Mouse (Mus musculus) left cerebral cortex, adult 2 months (tissue): ENCODE data around the gene Asb16. TPM values are rescaled to one million over a fixed set of nuclear protein-coding genes. Genes with fewer than 3 reads are reported as not detected.

Source experiments
- DNase-seq, 2 experiments: peaks; one replicate each; pipeline ENCODE4 v3.0.0; 2021 to 2022; ENCODE audit warnings: low spot score in 2 of 2, mixed read lengths in 1 of 2; ENCODE audit errors: extremely low spot score in 1 of 2
- H3K27ac ChIP-seq: fragments of 200-600 bp; 2 replicates; pipeline ENCODE4 v1.8.1; 2022
- H3K4me3 ChIP-seq: fragments of 200-600 bp; 2 replicates; pipeline ENCODE4 v1.8.1; 2022
- CTCF ChIP-seq: fragments of 200-600 bp; IDR thresholded peaks from 2 replicates; pipeline ENCODE4 v1.8.1; 2022; ENCODE audit warnings: antibody characterized with exemption, mild to moderate bottlenecking, moderate library complexity
- intact Hi-C: fragments of 180-260 bp; cut with DNase I; formaldehyde crosslinking; loops from one replicate; pipeline ENCODE4 v1.15.1; 2025
- microRNA-seq, 2 experiments: library from miRNA; unstranded; fragments of <30 nt; microRNA quantifications; one replicate each; pipeline ENCODE4 v1.2.0; 2021
- total RNA-seq, 2 experiments: library from RNA; stranded (reverse); gene quantifications; 2 replicates each; pipeline ENCODE4 v1.2.3; 2021

The Asb16 gene
- total RNA-seq, 2 experiments from 2014 or later: 1.2 to 1.4 TPM

DNA sequence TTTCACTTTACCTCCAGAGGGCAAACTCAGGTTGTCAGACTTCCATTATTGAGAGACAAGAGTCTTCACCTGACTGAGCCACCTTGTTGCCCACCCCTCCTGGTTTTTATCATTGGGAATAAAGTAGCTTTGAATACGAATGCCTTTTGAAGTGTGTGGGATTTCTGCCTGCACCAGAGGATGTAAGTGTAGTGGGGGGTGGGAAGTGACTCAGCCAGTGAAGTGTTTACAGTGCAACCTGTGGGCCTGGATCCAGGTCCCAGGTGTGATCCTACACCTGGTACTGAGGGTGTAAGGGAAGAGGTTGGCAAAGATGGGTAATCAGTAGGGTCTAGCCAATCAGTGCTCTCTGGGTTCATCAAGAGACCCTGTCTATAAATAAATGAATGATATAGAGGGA lies 55.0 kb downstream of the Asb16 start:
- no peak for DNase-seq
- Histone ChIP-seq H3K4me3 (no peak overlapping the region), H3K27ac (no peak overlapping the region)
- intact Hi-C loops: no loop called here
- TF ChIP-seq CTCF: no peak

GRCm38 (mm10) chr11:102327250-102327649 lies 58.7 kb downstream of the Asb16 start:
- no peak for DNase-seq
- Histone ChIP-seq H3K4me3 (no peak overlapping the region), H3K27ac (no peak overlapping the region)
- TF ChIP-seq CTCF: no peak
- intact Hi-C loops: no loop called here

DNA sequence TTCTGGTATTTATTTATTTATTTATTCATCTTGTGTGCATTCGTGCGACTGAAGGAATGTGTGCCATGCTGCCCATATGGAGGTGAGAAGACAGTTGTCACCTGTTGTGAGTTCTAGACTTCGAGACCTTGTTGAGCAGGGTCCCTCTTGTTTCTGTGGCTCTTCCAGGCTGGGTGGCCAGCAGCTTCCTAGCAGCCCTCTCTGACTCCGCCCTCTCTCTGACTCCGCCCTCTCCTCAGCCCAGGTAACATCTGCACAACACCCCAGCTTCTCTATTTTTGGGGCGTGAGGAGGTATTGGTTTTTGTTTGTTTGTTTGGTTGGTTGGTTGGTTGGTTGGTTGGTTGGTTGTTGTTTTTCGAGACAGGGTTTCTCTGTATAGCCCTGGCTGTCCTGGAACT lies 59.3 kb downstream of the Asb16 start:
- intact Hi-C loops: no loop called here
- no peak overlapping the region for H3K4me3 ChIP-seq
- H3K27ac ChIP-seq: no peak overlapping the region
- DNase-seq: no peak
- TF ChIP-seq CTCF: no peak

Small RNA genes lying within 50 kb of the gene (microRNA-seq; reads per million reads assigned to microRNA genes)
- 0.48 to 2.4 reads per million in 2 experiments for gene Mir8101

Other genes starting within 250 kb of the Asb16 start
- gene Mpp3, start 240.3 kb upstream of the Asb16 start, total RNA-seq: 10 to 100 TPM; 94.6 to 98.8 TPM
- not detected for gene Cd300lg, start 227.2 kb upstream of the Asb16 start, total RNA-seq
- gene Mpp2, start 180.2 kb upstream of the Asb16 start, total RNA-seq: 100 to 1,000 TPM; 146 to 157 TPM
- gene Ppy, start 167.4 kb upstream of the Asb16 start, total RNA-seq: not detected
- gene Pyy, start 160.9 kb upstream of the Asb16 start, total RNA-seq: not detected
- gene Nags, start 123.2 kb upstream of the Asb16 start, total RNA-seq: under 1 TPM in 1 of 2 experiments, not detected in 1; 0.11 TPM
- gene Tmem101, start 112.3 kb upstream of the Asb16 start, total RNA-seq: 10 to 100 TPM; 20.8 to 23.0 TPM
- 10 to 100 TPM; 55.2 to 58.9 TPM for gene Lsm12, start 83.4 kb upstream of the Asb16 start, total RNA-seq
- 10 to 100 TPM; 62.9 to 69.8 TPM for gene G6pc3, start 79.1 kb upstream of the Asb16 start, total RNA-seq
- 100 to 1,000 TPM; 286 to 315 TPM for gene Hdac5, start 38.6 kb upstream of the Asb16 start, total RNA-seq
- 1 to 10 TPM; 1.0 to 2.0 TPM for gene BC030867, start 19.9 kb upstream of the Asb16 start, total RNA-seq
- 10 to 100 TPM; 66.6 to 74.4 TPM for gene Tmub2, start 16.2 kb downstream of the Asb16 start, total RNA-seq
- gene Atxn7l3, start 27.9 kb downstream of the Asb16 start, total RNA-seq: 100 to 1,000 TPM; 236 to 242 TPM
- 100 to 1,000 TPM; 131 to 141 TPM for gene Ubtf, start 51.0 kb downstream of the Asb16 start, total RNA-seq
- under 1 TPM; 0.16 to 0.43 TPM for gene Slc4a1, start 97.5 kb downstream of the Asb16 start, total RNA-seq
- 100 to 1,000 TPM; 505 to 522 TPM for gene Rundc3a, start 124.7 kb downstream of the Asb16 start, total RNA-seq
- 10 to 100 TPM; 65.7 to 68.6 TPM for gene Slc25a39, start 139.2 kb downstream of the Asb16 start, total RNA-seq
- 10 to 100 TPM; 58.1 to 66.2 TPM for gene Grn, start 161.6 kb downstream of the Asb16 start, total RNA-seq
- gene Fam171a2, start 178.9 kb downstream of the Asb16 start, total RNA-seq: 100 to 1,000 TPM; 117 to 123 TPM
- 1 to 10 TPM; 2.5 to 4.1 TPM for gene Itga2b, start 201.4 kb downstream of the Asb16 start, total RNA-seq